Mouse (Mus musculus): ENCODE measurements around the gene Gpx7.
"Not testable (repeated sequence)": the region's sequence is repeated elsewhere in the genome, so short reads cannot be mapped to it uniquely, and the experiment has no call there.

The Gpx7 gene

GRCm38 (mm10) chr4:108388741-108389140 lies 18.0 kb downstream of the Gpx7 start:
- DNase-seq: no peak

GRCm38 (mm10) chr4:108387681-108388253 lies 19.0 kb downstream of the Gpx7 start:
- DNase-seq: peak; percentile 87

- DNase-seq: peak; percentile 24
These were observed 19.7 kb downstream of the Gpx7 start for GRCm38 (mm10) chr4:108387106-108387505.

GRCm38 (mm10) chr4:108386087-108386486 lies 20.7 kb downstream of the Gpx7 start:
- no peak for DNase-seq

GRCm38 (mm10) chr4:108383183-108383714 lies 23.5 kb downstream of the Gpx7 start, which contains the start of gene Shisal2a:
Gene Shisal2a, minus strand, starts transcription at chr4:108383349.
- peak; percentile 60 for DNase-seq

GRCm38 (mm10) chr4:108380146-108380545 lies 26.6 kb downstream of the Gpx7 start:
- DNase-seq: peak; percentile 36

GRCm38 (mm10) chr4:108379476-108379875 lies 27.3 kb downstream of the Gpx7 start:
- no peak for DNase-seq

GRCm38 (mm10) chr4:108372166-108372565 lies 34.6 kb downstream of the Gpx7 start:
- no peak for DNase-seq

GRCm38 (mm10) chr4:108371421-108371820 lies 35.3 kb downstream of the Gpx7 start:
- DNase-seq: no peak

GRCm38 (mm10) chr4:108370409-108370808 lies 36.4 kb downstream of the Gpx7 start:
- no peak for DNase-seq

GRCm38 (mm10) chr4:108369254-108369653 lies 37.5 kb downstream of the Gpx7 start:
- peak; percentile 28 for DNase-seq

- peak; percentile 48 for DNase-seq
These were observed 42.7 kb downstream of the Gpx7 start for GRCm38 (mm10) chr4:108364111-108364476.

- DNase-seq: peak; percentile 83
These were observed 43.2 kb downstream of the Gpx7 start for GRCm38 (mm10) chr4:108363355-108364110.

- DNase-seq: peak; percentile 93
These were observed 44.2 kb downstream of the Gpx7 start for GRCm38 (mm10) chr4:108362321-108363261.

GRCm38 (mm10) chr4:108360136-108361055 lies 46.4 kb downstream of the Gpx7 start:
- DNase-seq: peak; percentile 97

GRCm38 (mm10) chr4:108358498-108358897 lies 48.3 kb downstream of the Gpx7 start:
- no peak for DNase-seq

- no peak for DNase-seq
These were observed 49.3 kb downstream of the Gpx7 start for GRCm38 (mm10) chr4:108357458-108357857.

GRCm38 (mm10) chr4:108353591-108353990 lies 53.2 kb downstream of the Gpx7 start:
- not testable (repeated sequence) for DNase-seq

- DNase-seq: peak; percentile 83
These were observed 55.9 kb downstream of the Gpx7 start for GRCm38 (mm10) chr4:108350819-108351218.
